Mouse (Mus musculus): ENCODE measurements around the gene Spns3. TPM values are rescaled to one million over a fixed set of nuclear protein-coding genes. Genes with fewer than 3 reads are reported as not detected.

The Spns3 gene
- total and polyA plus RNA-seq, 3 experiments = 0.11 TPM; not detected in 2

DNA sequence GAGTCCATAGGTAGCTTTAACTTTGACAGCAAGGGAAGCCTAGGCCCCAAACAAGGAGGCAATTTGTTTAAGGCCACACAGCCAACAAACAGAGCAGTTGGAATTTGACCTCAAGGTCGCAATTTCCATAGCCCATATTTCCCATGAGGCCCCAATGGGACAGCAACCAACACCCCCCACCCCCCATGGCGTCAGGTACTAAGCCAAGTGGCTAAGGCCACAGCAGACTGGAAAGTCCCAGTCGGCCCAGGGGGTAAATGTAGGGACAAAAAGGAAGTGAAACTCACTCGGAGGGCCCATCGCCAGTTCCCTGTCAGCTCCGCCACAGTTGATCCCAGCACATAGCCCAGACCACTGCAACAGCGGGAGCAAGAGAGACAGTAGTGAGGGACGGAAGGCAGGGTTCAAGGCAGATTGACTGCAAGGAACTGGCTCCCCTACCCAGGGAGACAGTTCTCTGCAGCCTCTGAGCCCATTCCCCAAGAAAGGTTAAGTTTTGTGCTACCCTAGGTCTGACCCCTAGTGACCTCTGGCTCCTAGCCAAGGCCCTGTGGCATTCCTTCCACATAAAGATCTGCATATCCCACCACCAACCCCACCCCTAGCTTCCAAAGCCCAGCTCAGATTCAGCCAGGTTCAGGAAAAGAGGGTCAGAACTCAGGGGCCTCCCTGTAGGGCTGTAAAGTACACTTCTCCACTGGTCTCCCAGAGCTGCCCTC is 12.1 kb downstream of the Spns3 start:
- DNase-seq (ENCODE audit: low spot score) = no peak
- TF ChIP-seq POLR2AphosphoS5 (IDR thresholded peaks at IDR 0.05; ENCODE audit: insufficient replicate concordance, low read depth, low read length) (no peak), GATA1 (IDR thresholded peaks at IDR 0.05; ENCODE audit: borderline replicate concordance, low read length) (no peak), TAL1 (conservative IDR thresholded peaks at IDR 0.05; ENCODE audit: low read depth, low read length) (no peak), GATA2 (IDR thresholded peaks at IDR 0.05; ENCODE audit: borderline replicate concordance, low read depth, low read length) (no peak), CTCF (IDR thresholded peaks at IDR 0.05; ENCODE audit: low read depth, low read length) (no peak)
- Histone ChIP-seq H3K36me3 (replicated peaks) (no peaks in the 10 kb centered on the region), H3K4me1 (ENCODE audit: insufficient read depth, low read depth, low read length) (peaks cover 2% of the 10 kb centered on the region; the same call in 1 of the 2 replicates), H3K4me3 (ENCODE audit: low read depth, low read length) (no peak overlapping the region), H3K9me3 (replicated peaks) (peaks cover 4% of the 10 kb centered on the region), H3K27me3 (ENCODE audit: insufficient read depth, low read length) (peaks cover 64% of the 10 kb centered on the region)
- no peak for ATAC-seq (ENCODE audit: extremely low read depth, insufficient number of reproducible peaks, low FRiP score, poor library complexity, severe bottlenecking)

DNA sequence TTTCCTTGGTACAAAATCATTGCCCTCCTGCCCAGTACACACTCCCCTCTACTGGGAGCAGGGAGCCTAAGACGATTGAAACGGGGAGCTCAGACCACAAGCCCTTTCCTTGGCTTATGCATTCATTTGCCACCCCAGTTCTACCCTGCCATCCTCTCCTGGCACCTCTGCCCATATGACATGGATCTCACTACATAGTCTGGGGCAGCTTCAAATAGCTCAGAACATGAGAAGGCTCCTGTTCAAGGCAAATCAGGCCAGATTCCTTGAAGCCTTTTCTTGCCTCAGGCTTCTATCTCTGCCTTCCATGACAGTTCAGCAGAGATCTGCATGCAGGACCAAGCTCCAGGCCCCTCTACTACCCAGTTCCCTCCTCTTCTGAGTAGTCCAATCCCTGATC is 12.8 kb downstream of the Spns3 start:
- Histone ChIP-seq H3K4me3 (ENCODE audit: low read depth, low read length) (no peak overlapping the region), H3K4me1 (ENCODE audit: insufficient read depth, low read depth, low read length) (peaks cover 2% of the 10 kb centered on the region; the same call in 1 of the 2 replicates), H3K27me3 (ENCODE audit: insufficient read depth, low read length) (peaks cover 68% of the 10 kb centered on the region), H3K36me3 (replicated peaks) (no peaks in the 10 kb centered on the region), H3K9me3 (replicated peaks) (peaks cover 4% of the 10 kb centered on the region)
- DNase-seq (ENCODE audit: low spot score) (no peak), ATAC-seq (ENCODE audit: extremely low read depth, insufficient number of reproducible peaks, low FRiP score, poor library complexity, severe bottlenecking) (no peak)
- TF ChIP-seq GATA2 (IDR thresholded peaks at IDR 0.05; ENCODE audit: borderline replicate concordance, low read depth, low read length) (no peak), CTCF (IDR thresholded peaks at IDR 0.05; ENCODE audit: low read depth, low read length) (no peak), POLR2AphosphoS5 (IDR thresholded peaks at IDR 0.05; ENCODE audit: insufficient replicate concordance, low read depth, low read length) (no peak), GATA1 (IDR thresholded peaks at IDR 0.05; ENCODE audit: borderline replicate concordance, low read length) (no peak), TAL1 (conservative IDR thresholded peaks at IDR 0.05; ENCODE audit: low read depth, low read length) (no peak)

DNA sequence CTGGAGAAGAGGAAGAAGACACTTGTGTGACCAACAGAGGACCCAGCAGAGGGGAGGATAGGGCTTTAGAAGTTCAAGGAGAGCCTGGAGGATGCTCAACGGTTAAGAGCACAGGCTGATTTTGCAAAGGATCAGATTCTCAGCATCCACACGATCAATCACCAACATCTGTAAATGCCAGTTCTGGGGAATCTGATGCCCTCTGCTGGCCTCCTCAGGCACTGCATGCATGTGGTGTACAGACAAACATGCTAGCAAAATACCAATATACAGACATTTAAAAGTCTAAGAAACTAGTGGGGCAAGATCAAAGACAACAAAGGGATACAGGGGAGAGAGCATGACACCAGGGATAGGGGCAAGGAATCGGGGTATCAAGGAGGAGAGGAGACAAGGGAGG is 14.8 kb downstream of the Spns3 start:
- DNase-seq (ENCODE audit: low spot score) = no peak
- Histone ChIP-seq H3K27me3 (ENCODE audit: insufficient read depth, low read length) (peaks cover 79% of the 10 kb centered on the region), H3K4me1 (ENCODE audit: insufficient read depth, low read depth, low read length) (peaks cover 2% of the 10 kb centered on the region; the same call in 1 of the 2 replicates), H3K4me3 (ENCODE audit: low read depth, low read length) (no peak overlapping the region), H3K9me3 (replicated peaks) (peaks cover 4% of the 10 kb centered on the region), H3K36me3 (replicated peaks) (no peaks in the 10 kb centered on the region)
- ATAC-seq (ENCODE audit: extremely low read depth, insufficient number of reproducible peaks, low FRiP score, poor library complexity, severe bottlenecking) = no peak
- TF ChIP-seq CTCF (IDR thresholded peaks at IDR 0.05; ENCODE audit: low read depth, low read length) (peak; percentile 58), POLR2AphosphoS5 (IDR thresholded peaks at IDR 0.05; ENCODE audit: insufficient replicate concordance, low read depth, low read length) (no peak)

GRCm38 (mm10) chr11:72532890-72533289 is 17.4 kb downstream of the Spns3 start:
- peaks cover 81% of the 10 kb centered on the region for H3K27me3 ChIP-seq (ENCODE audit: insufficient read depth, low read length)
- DNase-seq (ENCODE audit: low spot score) (no peak), ATAC-seq (ENCODE audit: extremely low read depth, insufficient number of reproducible peaks, low FRiP score, poor library complexity, severe bottlenecking) (no peak)
- TF ChIP-seq GATA1 (IDR thresholded peaks at IDR 0.05; ENCODE audit: borderline replicate concordance, low read length) (no peak), POLR2AphosphoS5 (IDR thresholded peaks at IDR 0.05; ENCODE audit: insufficient replicate concordance, low read depth, low read length) (no peak), TAL1 (conservative IDR thresholded peaks at IDR 0.05; ENCODE audit: low read depth, low read length) (no peak), GATA2 (IDR thresholded peaks at IDR 0.05; ENCODE audit: borderline replicate concordance, low read depth, low read length) (no peak), CTCF (IDR thresholded peaks at IDR 0.05; ENCODE audit: low read depth, low read length) (no peak)
- peaks cover 4% of the 10 kb centered on the region for H3K9me3 ChIP-seq (replicated peaks)
- H3K4me1 ChIP-seq (ENCODE audit: insufficient read depth, low read depth, low read length) = peaks cover 2% of the 10 kb centered on the region; the same call in 1 of the 2 replicates
- no peaks in the 10 kb centered on the region for H3K36me3 ChIP-seq (replicated peaks)
- H3K4me3 ChIP-seq (ENCODE audit: low read depth, low read length) = no peak overlapping the region

- no peak for DNase-seq (ENCODE audit: low spot score)
- peaks cover 81% of the 10 kb centered on the region for H3K27me3 ChIP-seq (ENCODE audit: insufficient read depth, low read length)
- H3K4me3 ChIP-seq (ENCODE audit: low read depth, low read length) = no peak overlapping the region
- H3K4me1 ChIP-seq (ENCODE audit: insufficient read depth, low read depth, low read length) = peaks cover 2% of the 10 kb centered on the region; the same call in 1 of the 2 replicates
- peaks cover 4% of the 10 kb centered on the region for H3K9me3 ChIP-seq (replicated peaks)
- no peak for ATAC-seq (ENCODE audit: extremely low read depth, insufficient number of reproducible peaks, low FRiP score, poor library complexity, severe bottlenecking)
- no peaks in the 10 kb centered on the region for H3K36me3 ChIP-seq (replicated peaks)
- no peak for TF ChIP-seq GATA2 (IDR thresholded peaks at IDR 0.05; ENCODE audit: borderline replicate concordance, low read depth, low read length)
These were observed 18.7 kb downstream of the Spns3 start for GRCm38 (mm10) chr11:72531632-72532031.

GRCm38 (mm10) chr11:72531144-72531543 is 19.2 kb downstream of the Spns3 start:
- no peak for TF ChIP-seq GATA2 (IDR thresholded peaks at IDR 0.05; ENCODE audit: borderline replicate concordance, low read depth, low read length)
- TF ChIP-seq CTCF (IDR thresholded peaks at IDR 0.05; ENCODE audit: low read depth, low read length) = no peak
- TF ChIP-seq TAL1 (conservative IDR thresholded peaks at IDR 0.05; ENCODE audit: low read depth, low read length) = no peak
- no peak for TF ChIP-seq POLR2AphosphoS5 (IDR thresholded peaks at IDR 0.05; ENCODE audit: insufficient replicate concordance, low read depth, low read length)
- no peak for TF ChIP-seq GATA1 (IDR thresholded peaks at IDR 0.05; ENCODE audit: borderline replicate concordance, low read length)
- ATAC-seq (ENCODE audit: extremely low read depth, insufficient number of reproducible peaks, low FRiP score, poor library complexity, severe bottlenecking) = no peak
- H3K27me3 ChIP-seq (ENCODE audit: insufficient read depth, low read length) = peaks cover 81% of the 10 kb centered on the region
- peaks cover 2% of the 10 kb centered on the region; the same call in 1 of the 2 replicates for H3K4me1 ChIP-seq (ENCODE audit: insufficient read depth, low read depth, low read length)
- DNase-seq (ENCODE audit: low spot score) = no peak
- no peak overlapping the region for H3K4me3 ChIP-seq (ENCODE audit: low read depth, low read length)
- H3K36me3 ChIP-seq (replicated peaks) = no peaks in the 10 kb centered on the region
- peaks cover 4% of the 10 kb centered on the region for H3K9me3 ChIP-seq (replicated peaks)
